8 mouse cellular contexts compared by ENCODE assay signal in genomic region chr12:3808396-3808981, GRCm38 (mm10). TPM values are rescaled to one million over a fixed set of nuclear protein-coding genes. Genes with fewer than 3 reads are reported as not detected.
A peak's percentile ranks its signal among the peaks of the same experiment; 100 is the strongest.
DNase-seq lines count a peak whose midpoint lies in the region; ATAC-seq and TF ChIP-seq lines count a peak whose summit lies in the region.

No protein-coding gene starts in this region.

- no peaks in the 10 kb centered on the region for H3K9me3 ChIP-seq in heart, embryonic 15.5 days (replicated peaks)
- no peaks in the 10 kb centered on the region for H3K9me3 ChIP-seq in limb, embryonic 10.5 days (replicated peaks)
- H3K9me3 ChIP-seq in neural tube, embryonic 14.5 days (ENCODE audit: control insufficient read depth, low read length): no peaks in the 10 kb centered on the region

- DNase-seq in lung, adult 2 months: peak; percentile 51
- no peak for DNase-seq in lung, postnatal 25 days (ENCODE audit: low spot score)
- DNase-seq in limb, embryonic 10.5 days (ENCODE audit: low spot score): peak; percentile 54
- no peak for DNase-seq in frontal cortex, adult 2 months (ENCODE audit: extremely low spot score in 1 of 2, low spot score in 1 of 2)
- no peak for DNase-seq in cerebellum, adult 18-20 months

- no peak for TF ChIP-seq CTCF in lung, adult 2 months (IDR thresholded peaks at IDR 0.05; ENCODE audit: insufficient read depth, low read length)
- TF ChIP-seq CTCF in bone marrow macrophage, adult 2 months (IDR thresholded peaks at IDR 0.05; ENCODE audit: low read depth, low read length): no peak

- no peak overlapping the region for H3K27ac ChIP-seq in bone marrow macrophage, adult 2 months (ENCODE audit: insufficient read depth, low read depth, low read length)
- peak overlapping the region; percentile 98 for H3K27ac ChIP-seq in heart, embryonic 15.5 days
- peak overlapping the region; percentile 93 for H3K27ac ChIP-seq in limb, embryonic 10.5 days
- peak overlapping the region; percentile 92 for H3K27ac ChIP-seq in neural tube, embryonic 14.5 days (ENCODE audit: low read depth, low read length)

- peak overlapping the region; percentile 95 for H3K9ac ChIP-seq in heart, embryonic 15.5 days
- peak overlapping the region; percentile 91 for H3K9ac ChIP-seq in neural tube, embryonic 14.5 days (replicated peaks; ENCODE audit: low read depth, low read length)

- H3K4me1 ChIP-seq in lung, adult 2 months (ENCODE audit: control insufficient read depth, insufficient read depth, low read length): peaks cover 29% of the 10 kb centered on the region
- H3K4me1 ChIP-seq in bone marrow macrophage, adult 2 months (ENCODE audit: control insufficient read depth, insufficient read depth, low read length): peaks cover 51% of the 10 kb centered on the region
- H3K4me1 ChIP-seq in heart, embryonic 15.5 days (replicated peaks): peaks cover 60% of the 10 kb centered on the region
- H3K4me1 ChIP-seq in limb, embryonic 10.5 days: peaks cover 61% of the 10 kb centered on the region
- H3K4me1 ChIP-seq in neural tube, embryonic 14.5 days (ENCODE audit: control insufficient read depth, insufficient read depth, low read length): peaks cover 26% of the 10 kb centered on the region

- peak overlapping the region; percentile 64 for H3K4me3 ChIP-seq in lung, adult 2 months (replicated peaks; ENCODE audit: extremely low read depth, low read depth, low read length)
- peak overlapping the region; percentile 73 for H3K4me3 ChIP-seq in bone marrow macrophage, adult 2 months (ENCODE audit: insufficient read depth, low read length)
- H3K4me3 ChIP-seq in heart, embryonic 15.5 days: peak overlapping the region; percentile 86
- H3K4me3 ChIP-seq in limb, embryonic 10.5 days: peak overlapping the region; percentile 83
- peak overlapping the region; percentile 81 for H3K4me3 ChIP-seq in neural tube, embryonic 14.5 days (ENCODE audit: low read depth, low read length)

- no peaks in the 10 kb centered on the region for H3K27me3 ChIP-seq in heart, embryonic 15.5 days
- H3K27me3 ChIP-seq in limb, embryonic 10.5 days (ENCODE audit: low read depth, poor library complexity, severe bottlenecking): peaks cover 57% of the 10 kb centered on the region
- no peaks in the 10 kb centered on the region for H3K27me3 ChIP-seq in neural tube, embryonic 14.5 days (ENCODE audit: control insufficient read depth, insufficient read depth, low read length)

- H3K4me2 ChIP-seq in heart, embryonic 15.5 days: peak overlapping the region; percentile 73
- peak overlapping the region; percentile 72 for H3K4me2 ChIP-seq in neural tube, embryonic 14.5 days (ENCODE audit: low read depth, low read length)

- TF ChIP-seq POLR2A in lung, adult 2 months (IDR thresholded peaks at IDR 0.05; ENCODE audit: borderline replicate concordance, extremely low read depth, low read depth, low read length): no peak
- TF ChIP-seq POLR2A in bone marrow macrophage, adult 2 months (IDR thresholded peaks at IDR 0.05; ENCODE audit: borderline replicate concordance, low read depth, low read length): no peak

- no peaks in the 10 kb centered on the region for H3K36me3 ChIP-seq in heart, embryonic 15.5 days
- no peaks in the 10 kb centered on the region; the same call in 1 of the 2 replicates for H3K36me3 ChIP-seq in limb, embryonic 10.5 days
- no peaks in the 10 kb centered on the region for H3K36me3 ChIP-seq in neural tube, embryonic 14.5 days (ENCODE audit: control insufficient read depth, insufficient read depth, low read length)

- peak; percentile 1; the same call in 1 of the 2 replicates for ATAC-seq in heart, embryonic 15.5 days (replicated peaks; ENCODE audit: insufficient number of reproducible peaks, insufficient read depth, low FRiP score, low read depth)
- peak; percentile 3 for ATAC-seq in neural tube, embryonic 14.5 days (ENCODE audit: low read depth)

- WGBS in lung, adult 2 months: 13% methylated on average over 10 of the region's 10 CpGs
- 9% methylated on average over 10 of the region's 10 CpGs for WGBS in heart, embryonic 15.5 days
- 2% methylated on average over 10 of the region's 10 CpGs for WGBS in limb, embryonic 10.5 days
- WGBS in neural tube, embryonic 14.5 days: 3% methylated on average over 10 of the region's 10 CpGs

RNA-seq across cellular contexts. Expression of gene Dnmt3a, which starts 2.7 kb away (rescaled TPM):
- polyA plus RNA-seq in lung, adult 2 months (2012; rRNA removed): 14.6 and 14.7 TPM in 2 replicates
- polyA plus RNA-seq in bone marrow macrophage, adult 2 months (2012; ENCODE audit: insufficient read depth, insufficient read length, missing spikeins): 36.9 and 53.8 TPM in 2 replicates
- polyA plus RNA-seq in heart, embryonic 15.5 days (2015; fragmentation: Nextera tagmentation; extraction: Ambion mirVana): 79.9 and 94.7 TPM in 2 replicates
- polyA plus RNA-seq in limb, embryonic 10.5 days (2016; fragmentation: Nextera tagmentation; extraction: Ambion mirVana): 221 and 298 TPM in 2 replicates
- polyA plus RNA-seq in neural tube, embryonic 14.5 days (2014; fragmentation: Nextera tagmentation; extraction: Ambion mirVana): 53.4 and 57.1 TPM in 2 replicates
- polyA plus RNA-seq in frontal cortex, adult 2 months (2012; rRNA removed): 42.5 and 44.7 TPM in 2 replicates

Comparison
In these comparisons a context has a peak if more than half of its experiments do, and no peak if none do; other contexts are left out.
1. DNase-seq: peak in lung, adult 2 months (single experiment) and limb, embryonic 10.5 days (single experiment); none in lung, postnatal 25 days (single experiment), frontal cortex, adult 2 months (0 of 2) and cerebellum, adult 18-20 months (0 of 2).
2. Peak in every context shown above with its lines, with median percentiles within 50 percentile points of each other: H3K4me3 ChIP-seq.